Mouse (Mus musculus): ENCODE measurements around the gene Rpl3.

GRCm38 (mm10) chr15:80047973-80048372 is 43.7 kb downstream of the Rpl3 start:
- TF ChIP-seq POLR2A (IDR thresholded peaks at IDR 0.05; ENCODE audit: insufficient read depth, low read depth, low read length) (no peak), CTCF (IDR thresholded peaks at IDR 0.05; ENCODE audit: insufficient read depth, low read depth, low read length) (no peak)
